Mouse (Mus musculus): ENCODE measurements around the gene Galnt16. TPM values are rescaled to one million over a fixed set of nuclear protein-coding genes. Genes with fewer than 3 reads are reported as not detected.

Galnt16 gene
- total and polyA plus RNA-seq, 3 experiments, result 0.01 to 0.27 TPM; not detected in 1

DNA sequence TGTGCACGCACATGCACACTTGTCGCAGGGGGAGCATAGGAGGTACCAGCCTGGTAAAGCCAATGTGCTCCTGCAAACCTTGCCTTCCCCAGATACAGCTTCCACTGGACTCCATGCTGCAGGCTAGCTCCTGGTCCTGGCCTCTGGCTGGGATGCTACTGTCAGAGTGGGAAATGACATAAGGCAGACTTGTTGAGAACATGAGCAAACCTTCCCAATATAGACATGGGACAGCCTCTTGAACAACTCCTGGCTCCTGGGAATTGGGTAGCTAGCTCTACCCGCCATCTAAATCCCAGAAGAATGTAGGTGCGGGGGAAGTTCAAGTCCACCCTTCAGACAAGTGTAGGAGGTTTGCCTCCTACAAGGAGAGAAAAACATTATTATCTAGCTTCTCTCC is 56.2 kb downstream of the Galnt16 start:
- Histone ChIP-seq H3K9me3 (replicated peaks) (no peaks in the 10 kb centered on the region), H3K4me1 (ENCODE audit: insufficient read depth, low read depth, low read length) (no peaks in the 10 kb centered on the region), H3K36me3 (replicated peaks) (no peaks in the 10 kb centered on the region), H3K4me3 (ENCODE audit: low read depth, low read length) (no peak overlapping the region; the same call in 1 of the 2 replicates), H3K27me3 (ENCODE audit: insufficient read depth, low read length) (peaks cover 39% of the 10 kb centered on the region)
- DNase-seq (ENCODE audit: low spot score), result no peak
- ATAC-seq (ENCODE audit: extremely low read depth, insufficient number of reproducible peaks, low FRiP score, poor library complexity, severe bottlenecking), result no peak
- TF ChIP-seq GATA1 (IDR thresholded peaks at IDR 0.05; ENCODE audit: borderline replicate concordance, low read length) (no peak), GATA2 (IDR thresholded peaks at IDR 0.05; ENCODE audit: borderline replicate concordance, low read depth, low read length) (no peak), CTCF (IDR thresholded peaks at IDR 0.05; ENCODE audit: low read depth, low read length) (no peak)

- DNase-seq (ENCODE audit: low spot score) (no peak), ATAC-seq (ENCODE audit: extremely low read depth, insufficient number of reproducible peaks, low FRiP score, poor library complexity, severe bottlenecking) (no peak)
- TF ChIP-seq POLR2AphosphoS5 (IDR thresholded peaks at IDR 0.05; ENCODE audit: insufficient replicate concordance, low read depth, low read length), result no peak
- TF ChIP-seq GATA2 (IDR thresholded peaks at IDR 0.05; ENCODE audit: borderline replicate concordance, low read depth, low read length), result no peak
- TF ChIP-seq GATA1 (IDR thresholded peaks at IDR 0.05; ENCODE audit: borderline replicate concordance, low read length), result no peak
- no peaks in the 10 kb centered on the region for H3K9me3 ChIP-seq (replicated peaks)
- no peak overlapping the region for H3K4me3 ChIP-seq (ENCODE audit: low read depth, low read length)
- H3K36me3 ChIP-seq (replicated peaks), result no peaks in the 10 kb centered on the region
- peaks cover 41% of the 10 kb centered on the region for H3K27me3 ChIP-seq (ENCODE audit: insufficient read depth, low read length)
- no peaks in the 10 kb centered on the region for H3K4me1 ChIP-seq (ENCODE audit: insufficient read depth, low read depth, low read length)
Observed at GRCm38 (mm10) chr12:80574825-80575371, 56.8 kb downstream of the Galnt16 start.

DNA sequence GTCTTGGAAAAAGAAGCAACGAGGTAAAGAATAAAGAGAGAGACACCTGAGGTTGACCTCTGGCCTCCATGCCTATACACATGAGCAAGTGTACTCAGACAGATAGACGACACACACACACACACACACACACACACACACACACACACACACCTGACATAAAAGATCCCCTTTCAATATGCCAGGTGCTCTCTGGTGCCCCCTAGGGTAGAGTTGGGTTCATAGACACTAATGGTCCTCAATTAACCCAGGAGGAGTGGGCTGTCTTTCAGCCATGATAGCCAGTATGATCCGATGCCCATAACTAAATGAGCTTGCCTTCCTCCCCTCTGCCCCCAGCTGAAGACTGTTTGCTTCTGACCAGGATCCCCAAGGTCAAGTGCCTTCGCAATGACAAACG is 59.0 kb downstream of the Galnt16 start:
- DNase-seq (ENCODE audit: low spot score), result peak; percentile 45
- H3K4me3 ChIP-seq (ENCODE audit: low read depth, low read length), result no peak overlapping the region
- TF ChIP-seq TAL1 (conservative IDR thresholded peaks at IDR 0.05; ENCODE audit: low read depth, low read length) (no peak), CTCF (IDR thresholded peaks at IDR 0.05; ENCODE audit: low read depth, low read length) (peak; percentile 60)
- no peaks in the 10 kb centered on the region for H3K36me3 ChIP-seq (replicated peaks)
- no peak for ATAC-seq (ENCODE audit: extremely low read depth, insufficient number of reproducible peaks, low FRiP score, poor library complexity, severe bottlenecking)
- H3K9me3 ChIP-seq (replicated peaks), result no peaks in the 10 kb centered on the region
- H3K27me3 ChIP-seq (ENCODE audit: insufficient read depth, low read length), result peaks cover 46% of the 10 kb centered on the region
- no peaks in the 10 kb centered on the region for H3K4me1 ChIP-seq (ENCODE audit: insufficient read depth, low read depth, low read length)

GRCm38 (mm10) chr12:80581357-80581756 is 63.3 kb downstream of the Galnt16 start:
- H3K4me3 ChIP-seq (ENCODE audit: low read depth, low read length), result no peak overlapping the region
- no peaks in the 10 kb centered on the region for H3K4me1 ChIP-seq (ENCODE audit: insufficient read depth, low read depth, low read length)
- no peaks in the 10 kb centered on the region for H3K36me3 ChIP-seq (replicated peaks)
- TF ChIP-seq TAL1 (conservative IDR thresholded peaks at IDR 0.05; ENCODE audit: low read depth, low read length), result no peak
- no peak for TF ChIP-seq GATA2 (IDR thresholded peaks at IDR 0.05; ENCODE audit: borderline replicate concordance, low read depth, low read length)
- no peak for TF ChIP-seq POLR2AphosphoS5 (IDR thresholded peaks at IDR 0.05; ENCODE audit: insufficient replicate concordance, low read depth, low read length)
- TF ChIP-seq GATA1 (IDR thresholded peaks at IDR 0.05; ENCODE audit: borderline replicate concordance, low read length), result no peak
- TF ChIP-seq CTCF (IDR thresholded peaks at IDR 0.05; ENCODE audit: low read depth, low read length), result no peak
- ATAC-seq (ENCODE audit: extremely low read depth, insufficient number of reproducible peaks, low FRiP score, poor library complexity, severe bottlenecking) (no peak), DNase-seq (ENCODE audit: low spot score) (no peak)
- H3K27me3 ChIP-seq (ENCODE audit: insufficient read depth, low read length), result peaks cover 44% of the 10 kb centered on the region
- H3K9me3 ChIP-seq (replicated peaks), result no peaks in the 10 kb centered on the region

DNA sequence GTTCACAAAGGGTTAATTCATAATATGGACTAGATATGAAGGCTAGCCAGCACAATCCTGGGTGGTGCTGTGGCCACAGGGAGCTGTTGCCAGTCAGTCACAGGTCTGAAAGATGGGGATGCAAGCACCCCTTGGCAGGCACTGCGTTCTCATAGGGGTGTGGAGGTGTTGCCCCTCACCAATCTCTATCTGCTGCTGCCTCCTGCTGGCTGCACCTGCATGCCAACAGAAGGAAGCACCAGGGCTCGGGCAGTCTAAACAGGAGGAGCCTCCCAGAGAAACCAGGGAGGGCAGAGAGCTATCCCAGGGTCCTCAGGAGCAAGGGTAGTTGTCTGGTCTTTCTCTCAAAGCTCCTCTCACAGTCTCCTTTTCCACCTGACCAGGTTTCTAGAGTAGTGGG is 66.9 kb downstream of the Galnt16 start:
- H3K27me3 ChIP-seq (ENCODE audit: insufficient read depth, low read length), result peaks cover 38% of the 10 kb centered on the region
- TF ChIP-seq TAL1 (conservative IDR thresholded peaks at IDR 0.05; ENCODE audit: low read depth, low read length) (no peak), GATA1 (IDR thresholded peaks at IDR 0.05; ENCODE audit: borderline replicate concordance, low read length) (no peak)
- no peaks in the 10 kb centered on the region for H3K4me1 ChIP-seq (ENCODE audit: insufficient read depth, low read depth, low read length)
- no peaks in the 10 kb centered on the region for H3K36me3 ChIP-seq (replicated peaks)
- no peaks in the 10 kb centered on the region for H3K9me3 ChIP-seq (replicated peaks)
- DNase-seq (ENCODE audit: low spot score) (peak; percentile 15), ATAC-seq (ENCODE audit: extremely low read depth, insufficient number of reproducible peaks, low FRiP score, poor library complexity, severe bottlenecking) (no peak)
- H3K4me3 ChIP-seq (ENCODE audit: low read depth, low read length), result no peak overlapping the region

DNA sequence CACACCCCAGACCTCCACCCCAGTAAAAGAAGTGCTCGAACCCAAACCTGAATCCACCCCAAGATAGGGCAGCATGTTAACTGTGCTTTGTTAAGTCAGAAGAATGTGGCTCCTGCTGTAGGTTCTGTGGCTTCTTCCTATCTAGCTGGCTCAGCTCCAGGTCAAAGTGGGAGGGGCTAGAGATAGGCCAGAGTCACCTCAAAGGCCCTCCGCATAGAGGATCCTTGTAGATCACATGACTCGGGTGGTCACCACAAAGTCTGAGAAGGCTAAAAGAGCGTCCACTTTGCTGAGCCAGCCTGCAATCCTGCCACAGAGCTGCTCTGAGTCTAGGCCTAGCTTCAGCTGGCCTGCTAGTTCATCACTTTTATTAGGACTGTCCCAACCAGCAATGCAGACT is 76.1 kb downstream of the Galnt16 start:
- ATAC-seq (ENCODE audit: extremely low read depth, insufficient number of reproducible peaks, low FRiP score, poor library complexity, severe bottlenecking) (no peak), DNase-seq (ENCODE audit: low spot score) (no peak)
- no peaks in the 10 kb centered on the region for H3K36me3 ChIP-seq (replicated peaks)
- H3K4me1 ChIP-seq (ENCODE audit: insufficient read depth, low read depth, low read length), result no peaks in the 10 kb centered on the region
- no peak overlapping the region for H3K4me3 ChIP-seq (ENCODE audit: low read depth, low read length)
- peaks cover 53% of the 10 kb centered on the region for H3K27me3 ChIP-seq (ENCODE audit: insufficient read depth, low read length)
- no peaks in the 10 kb centered on the region for H3K9me3 ChIP-seq (replicated peaks)
- TF ChIP-seq GATA2 (IDR thresholded peaks at IDR 0.05; ENCODE audit: borderline replicate concordance, low read depth, low read length) (no peak), POLR2AphosphoS5 (IDR thresholded peaks at IDR 0.05; ENCODE audit: insufficient replicate concordance, low read depth, low read length) (no peak), TAL1 (conservative IDR thresholded peaks at IDR 0.05; ENCODE audit: low read depth, low read length) (no peak), CTCF (IDR thresholded peaks at IDR 0.05; ENCODE audit: low read depth, low read length) (no peak), GATA1 (IDR thresholded peaks at IDR 0.05; ENCODE audit: borderline replicate concordance, low read length) (no peak)

- no peak for DNase-seq (ENCODE audit: low spot score)
- Histone ChIP-seq H3K4me3 (ENCODE audit: low read depth, low read length) (no peak overlapping the region), H3K36me3 (replicated peaks) (no peaks in the 10 kb centered on the region), H3K4me1 (ENCODE audit: insufficient read depth, low read depth, low read length) (no peaks in the 10 kb centered on the region), H3K9me3 (replicated peaks) (no peaks in the 10 kb centered on the region), H3K27me3 (ENCODE audit: insufficient read depth, low read length) (peaks cover 58% of the 10 kb centered on the region)
- no peak for ATAC-seq (ENCODE audit: extremely low read depth, insufficient number of reproducible peaks, low FRiP score, poor library complexity, severe bottlenecking)
- TF ChIP-seq GATA1 (IDR thresholded peaks at IDR 0.05; ENCODE audit: borderline replicate concordance, low read length) (no peak), TAL1 (conservative IDR thresholded peaks at IDR 0.05; ENCODE audit: low read depth, low read length) (no peak), POLR2AphosphoS5 (IDR thresholded peaks at IDR 0.05; ENCODE audit: insufficient replicate concordance, low read depth, low read length) (no peak), GATA2 (IDR thresholded peaks at IDR 0.05; ENCODE audit: borderline replicate concordance, low read depth, low read length) (no peak), CTCF (IDR thresholded peaks at IDR 0.05; ENCODE audit: low read depth, low read length) (no peak)
Observed at GRCm38 (mm10) chr12:80594781-80595180, 76.7 kb downstream of the Galnt16 start.

All from G1E (cell line).